Mouse (Mus musculus) midbrain, embryonic 14.5 days (tissue): Measurements from ENCODE around the gene Nr2f6. TPM values are rescaled to one million over a fixed set of nuclear protein-coding genes. Genes with fewer than 3 reads are reported as not detected.
"Not testable (repeated sequence)": the region's sequence is repeated elsewhere in the genome, so short reads cannot be mapped to it uniquely, and the experiment has no call there.

Experiments used
- ATAC-seq: fragments of 200-750 bp; cut with Nextera tagmentation; 2 replicates; pipeline ENCODE4 v1.8.0; 2017; ENCODE audit warnings: moderate number of reproducible peaks, moderate library complexity; ENCODE audit not compliant: low FRiP score, low TSS enrichment
- DNase-seq: peaks from one replicate; pipeline ENCODE4 v3.0.0-alpha.2; 2015
- H3K27ac ChIP-seq: fragments of 300-500 bp; sonication (generic); replicated peaks from 2 replicates; pipeline ENCODE4 v1.5.1; 2014; ENCODE audit warnings: mild to moderate bottlenecking, low read depth, low read length, moderate library complexity
- H3K27me3 ChIP-seq: fragments of 300-500 bp; sonication (generic); 2 replicates; pipeline ENCODE4 v1.6.1; 2014; ENCODE audit warnings: low read length, control low read depth, mixed read lengths; ENCODE audit not compliant: control insufficient read depth, insufficient read depth
- H3K36me3 ChIP-seq: fragments of 300-500 bp; sonication (generic); 2 replicates; pipeline ENCODE4 v1.6.1; 2014; ENCODE audit warnings: low read length, control low read depth; ENCODE audit not compliant: control insufficient read depth, insufficient read depth
- H3K4me1 ChIP-seq: fragments of 300-500 bp; sonication (generic); 2 replicates; pipeline ENCODE4 v1.6.1; 2014; ENCODE audit warnings: mild to moderate bottlenecking, antibody characterized with exemption, low read length, control low read depth; ENCODE audit not compliant: control insufficient read depth, insufficient read depth
- H3K4me2 ChIP-seq: fragments of 300-500 bp; sonication (generic); 2 replicates; pipeline ENCODE4 v1.6.1; 2014; ENCODE audit warnings: mild to moderate bottlenecking, low read length, moderate library complexity
- H3K4me3 ChIP-seq: fragments of 300-500 bp; sonication (generic); replicated peaks from 2 replicates; pipeline ENCODE4 v1.5.1; 2014; ENCODE audit warnings: low read depth, low read length
- H3K9ac ChIP-seq: fragments of 300-500 bp; sonication (generic); replicated peaks from 2 replicates; pipeline ENCODE4 v1.6.1; 2014; ENCODE audit warnings: mild to moderate bottlenecking, low read length, moderate library complexity
- H3K9me3 ChIP-seq: fragments of 300-500 bp; sonication (generic); 2 replicates; pipeline ENCODE4 v1.6.1; 2016; ENCODE audit warnings: low read length, control low read depth, mixed read lengths; ENCODE audit not compliant: control insufficient read depth
- WGBS: fragments of 180-500 bp; shearing (Covaris S2); extraction: QIAGEN DNeasy Blood & Tissue Kit; methylation state at CpG from one replicate; pipeline ENCODE4 v1.1.7; 2014; 5-methylcytosine and 5-hydroxymethylcytosine counted together
- polyA plus RNA-seq: library from polyadenylated mRNA; unstranded; fragments of >200 nt; fragmentation: Nextera tagmentation; extraction: Ambion mirVana; gene quantifications from 2 replicates; pipeline ENCODE4 v1.2.1, GENCODE M21; 2014

Nr2f6 gene
- polyA plus RNA-seq, 1 experiment from 2014 or later: 29.4 TPM

DNA sequence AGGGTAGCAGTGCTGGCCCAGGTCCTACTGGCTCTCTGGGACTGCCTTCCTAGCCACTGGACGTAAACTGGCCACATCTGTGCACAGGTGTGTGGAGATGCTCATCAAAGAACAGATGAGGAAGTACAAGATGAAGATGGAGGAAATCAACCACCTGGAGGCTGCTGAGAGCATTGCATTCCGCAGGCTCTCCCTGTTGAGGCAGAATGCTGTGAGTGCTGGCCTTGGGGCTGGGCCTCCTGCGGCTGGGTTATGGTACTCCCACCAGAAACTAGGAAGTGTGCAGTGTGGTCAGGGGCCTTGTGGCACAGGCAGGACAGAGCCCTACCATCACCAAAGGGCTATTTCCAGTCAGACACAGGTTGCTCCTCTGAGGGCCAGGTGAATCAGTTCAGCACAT is 23.7 kb downstream of the Nr2f6 start:
- Histone ChIP-seq H3K4me1 (no peaks in the 10 kb centered on the region), H3K27me3 (no peaks in the 10 kb centered on the region), H3K27ac (no peak overlapping the region), H3K4me3 (no peak overlapping the region), H3K9ac (no peak overlapping the region), H3K36me3 (peaks cover 84% of the 10 kb centered on the region), H3K9me3 (no peaks in the 10 kb centered on the region), H3K4me2 (no peak overlapping the region)
- ATAC-seq (no peak), DNase-seq (no peak)
- 86% methylated on average over 3 of the region's 3 CpGs for WGBS

DNA sequence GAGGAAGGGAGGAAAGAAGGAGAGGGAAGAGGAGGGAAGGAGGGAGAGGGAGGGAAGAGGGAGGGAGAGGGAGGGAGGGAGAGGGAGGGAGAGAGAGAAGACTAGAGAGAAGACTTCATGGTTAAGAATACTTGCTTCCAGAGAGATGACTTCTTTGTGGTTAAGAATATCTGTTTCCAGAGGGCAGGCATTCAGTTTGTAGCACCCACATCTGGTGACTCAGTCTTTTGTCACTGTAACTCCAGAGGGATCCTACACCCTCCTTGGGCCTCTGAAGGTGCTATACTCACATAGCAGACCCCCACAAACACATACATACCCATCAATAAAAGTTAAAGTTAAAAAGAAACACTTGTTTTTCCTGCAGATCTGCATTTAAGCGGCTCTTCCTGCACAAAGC is 30.2 kb downstream of the Nr2f6 start:
- DNase-seq: no peak

DNA sequence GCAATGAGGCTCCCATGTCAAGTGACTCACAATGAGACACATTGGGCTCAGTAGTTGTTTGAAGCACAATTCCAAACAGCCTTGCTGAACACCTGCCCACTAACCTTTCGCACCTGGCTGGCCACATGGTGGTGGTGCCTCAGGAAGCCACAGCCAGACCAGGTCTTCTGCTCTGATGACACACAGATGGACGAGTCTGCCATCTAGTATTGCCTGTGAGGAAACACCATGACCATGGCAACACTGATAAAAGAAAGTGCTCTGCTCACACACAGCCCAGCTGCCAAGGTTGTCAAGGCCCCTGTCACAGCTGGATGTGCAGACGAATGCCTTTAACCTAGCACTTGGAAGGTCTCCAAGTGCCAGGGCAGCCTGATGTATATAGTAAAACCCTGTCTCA is 30.6 kb downstream of the Nr2f6 start:
- H3K4me1 ChIP-seq: no peaks in the 10 kb centered on the region
- no peaks in the 10 kb centered on the region for H3K27me3 ChIP-seq
- no peak overlapping the region for H3K4me2 ChIP-seq
- peaks cover 97% of the 10 kb centered on the region for H3K36me3 ChIP-seq
- H3K4me3 ChIP-seq: no peak overlapping the region
- ATAC-seq: no peak
- no peak overlapping the region for H3K9ac ChIP-seq
- 80% methylated on average over 3 of the region's 3 CpGs for WGBS
- no peak overlapping the region for H3K27ac ChIP-seq
- no peak for DNase-seq
- H3K9me3 ChIP-seq: no peaks in the 10 kb centered on the region

More for the DNA sequence above, 30.2 kb downstream of the Nr2f6 start:
- Histone ChIP-seq H3K36me3 (peaks cover 97% of the 10 kb centered on the region), H3K4me2 (no peak overlapping the region), H3K27me3 (no peaks in the 10 kb centered on the region), H3K9me3 (no peaks in the 10 kb centered on the region), H3K4me3 (no peak overlapping the region), H3K9ac (no peak overlapping the region), H3K4me1 (no peaks in the 10 kb centered on the region), H3K27ac (no peak overlapping the region)
- WGBS: 88% methylated on average over 1 of the region's 1 CpGs
- ATAC-seq: no peak

DNA sequence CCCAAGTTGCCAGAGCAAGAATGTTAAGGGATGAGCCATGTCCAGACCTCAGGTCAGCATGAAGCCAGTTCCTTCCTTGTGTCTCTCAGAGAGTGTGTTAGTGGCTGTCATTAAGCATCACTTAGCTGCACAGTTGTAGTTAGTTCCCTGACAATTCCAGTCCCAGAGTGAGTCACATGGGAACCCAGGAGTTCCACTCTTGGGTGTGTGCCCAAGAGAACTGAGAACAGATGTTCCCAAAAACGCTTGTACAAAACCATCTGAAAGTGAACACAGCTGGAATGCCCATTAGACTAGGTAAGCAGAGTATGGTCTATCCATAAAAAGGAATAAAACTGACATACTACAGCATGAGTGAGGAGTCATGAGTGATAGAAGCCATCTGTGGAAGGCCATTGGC is 35.2 kb downstream of the Nr2f6 start:
- DNase-seq (no peak), ATAC-seq (no peak)
- 86% methylated on average over 1 of the region's 1 CpGs for WGBS
- Histone ChIP-seq H3K4me2 (no peak overlapping the region), H3K27me3 (no peaks in the 10 kb centered on the region), H3K9me3 (no peaks in the 10 kb centered on the region), H3K36me3 (peaks cover 93% of the 10 kb centered on the region), H3K4me1 (no peaks in the 10 kb centered on the region), H3K4me3 (no peak overlapping the region), H3K27ac (no peak overlapping the region), H3K9ac (no peak overlapping the region)

DNA sequence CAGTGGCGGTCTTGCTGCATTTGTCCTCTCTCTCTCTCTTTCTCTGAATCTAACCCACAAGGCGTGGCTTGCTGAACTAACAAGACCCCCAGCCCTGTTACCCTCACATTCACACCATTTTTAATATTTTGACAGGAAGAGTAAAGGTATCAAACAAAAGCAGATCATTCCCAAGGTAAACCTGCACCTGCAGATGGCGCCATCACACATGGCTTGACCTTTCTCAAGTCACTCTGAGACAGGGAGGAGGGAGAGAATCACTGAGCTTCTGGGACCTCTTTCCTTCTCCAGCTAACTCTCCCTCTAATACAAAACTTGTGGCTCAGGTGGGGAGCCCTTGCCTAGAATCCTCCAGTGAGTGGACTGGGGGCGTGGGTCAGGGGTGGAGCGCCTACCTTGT is 41.1 kb downstream of the Nr2f6 start:
- no peak overlapping the region for H3K27ac ChIP-seq
- WGBS: 81% methylated on average over 5 of the region's 5 CpGs
- H3K4me1 ChIP-seq: no peaks in the 10 kb centered on the region
- H3K36me3 ChIP-seq: peaks cover 74% of the 10 kb centered on the region
- H3K9ac ChIP-seq: no peak overlapping the region
- no peak overlapping the region for H3K4me3 ChIP-seq
- H3K4me2 ChIP-seq: no peak overlapping the region
- H3K9me3 ChIP-seq: no peaks in the 10 kb centered on the region
- no peak for ATAC-seq
- no peaks in the 10 kb centered on the region for H3K27me3 ChIP-seq
- peak; percentile 60 for DNase-seq

DNA sequence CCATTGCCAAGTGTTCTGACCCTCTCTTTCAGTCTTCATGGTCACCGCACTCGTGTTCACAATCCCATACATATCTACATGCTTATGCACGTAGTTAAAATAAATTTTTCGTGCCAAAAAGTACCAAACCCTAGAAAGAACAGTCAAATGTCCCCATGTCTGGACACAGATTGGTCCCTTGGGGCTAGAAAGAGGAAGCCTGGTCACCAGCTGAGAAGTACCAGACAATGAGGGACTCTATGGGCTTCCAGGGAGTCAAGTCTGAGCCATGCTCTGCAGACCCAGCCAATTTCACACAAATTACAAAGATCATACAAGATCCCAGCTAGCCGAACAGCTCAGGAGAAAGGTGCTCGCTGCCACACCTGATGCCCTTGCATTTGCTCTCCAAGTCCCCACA is 43.9 kb downstream of the Nr2f6 start:
- DNase-seq, H3K9ac ChIP-seq, ATAC-seq, H3K4me2 ChIP-seq, H3K27ac ChIP-seq, H3K4me1 ChIP-seq, H3K9me3 ChIP-seq, H3K27me3 ChIP-seq, H3K4me3 ChIP-seq: not testable (repeated sequence)
- peaks cover 64% of the 10 kb centered on the region for H3K36me3 ChIP-seq
- WGBS: 97% methylated on average over 6 of the region's 6 CpGs

DNA sequence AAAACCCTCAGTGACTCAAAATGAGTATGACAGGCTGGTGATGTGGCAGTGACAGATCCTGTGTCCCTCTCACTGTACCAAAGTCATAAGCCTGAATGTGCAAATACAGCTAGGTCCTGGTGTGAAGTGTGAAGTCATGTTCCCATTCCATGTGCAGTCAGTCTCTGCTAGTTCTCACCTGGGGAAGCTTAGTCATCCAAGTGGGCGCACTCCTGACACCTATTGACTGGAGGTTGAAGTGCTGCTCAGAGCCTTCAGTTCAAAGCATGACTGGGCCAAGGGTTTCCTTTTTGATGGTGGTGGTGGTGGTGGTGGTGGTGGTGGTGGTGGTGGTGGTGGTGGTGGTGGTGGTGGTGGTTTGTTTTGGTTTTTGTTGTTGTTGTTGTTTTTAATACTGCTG is 56.9 kb downstream of the Nr2f6 start:
- H3K9me3 ChIP-seq: no peaks in the 10 kb centered on the region
- H3K4me1 ChIP-seq: no peaks in the 10 kb centered on the region
- no peak overlapping the region for H3K27ac ChIP-seq
- H3K36me3 ChIP-seq: peaks cover 72% of the 10 kb centered on the region
- H3K27me3 ChIP-seq: no peaks in the 10 kb centered on the region
- ATAC-seq (no peak), DNase-seq (peak; percentile 20)
- no peak overlapping the region for H3K4me2 ChIP-seq
- H3K9ac ChIP-seq: no peak overlapping the region
- H3K4me3 ChIP-seq: no peak overlapping the region
- WGBS: 92% methylated on average over 1 of the region's 1 CpGs

Other genes with a start within 250 kb of the Nr2f6 start
- gene Myo9b, start 109.2 kb downstream of the Nr2f6 start, polyA plus RNA-seq: 15.5 and 16.8 TPM in 2 replicates
- 52.0 and 59.5 TPM in 2 replicates for gene Haus8, start 109.0 kb downstream of the Nr2f6 start, polyA plus RNA-seq
- gene Use1, start 15.1 kb downstream of the Nr2f6 start, polyA plus RNA-seq: 121 TPM in 2 replicates
- gene Ocel1, start 10.7 kb downstream of the Nr2f6 start, polyA plus RNA-seq: 4.2 and 4.3 TPM in 2 replicates
- gene Ushbp1, start 13.8 kb upstream of the Nr2f6 start, polyA plus RNA-seq: 3.5 and 5.7 TPM in 2 replicates
- gene Babam1, start 14.9 kb upstream of the Nr2f6 start, polyA plus RNA-seq: 78.3 and 88.4 TPM in 2 replicates
- 3.0 and 5.3 TPM in 2 replicates for gene Ankle1, start 24.1 kb upstream of the Nr2f6 start, polyA plus RNA-seq
- gene Abhd8, start 81.7 kb upstream of the Nr2f6 start, polyA plus RNA-seq: 119 and 133 TPM in 2 replicates
- gene Mrpl34, start 83.0 kb upstream of the Nr2f6 start, polyA plus RNA-seq: 199 and 222 TPM in 2 replicates
- 213 and 233 TPM in 2 replicates for gene Dda1, start 87.2 kb upstream of the Nr2f6 start, polyA plus RNA-seq
- gene Ano8, start 104.0 kb upstream of the Nr2f6 start, polyA plus RNA-seq: 7.7 and 9.4 TPM in 2 replicates
- gene Gtpbp3, start 106.1 kb upstream of the Nr2f6 start, polyA plus RNA-seq: 4.9 and 5.2 TPM in 2 replicates
- gene Plvap, start 129.8 kb upstream of the Nr2f6 start, polyA plus RNA-seq: 3.6 and 4.1 TPM in 2 replicates
- gene Ccdc194, start 143.8 kb upstream of the Nr2f6 start, polyA plus RNA-seq: not detected in 2 replicates
- gene Bst2, start 155.5 kb upstream of the Nr2f6 start, polyA plus RNA-seq: 0.86 and 7.9 TPM in 2 replicates
- gene Mvb12a, start 161.0 kb upstream of the Nr2f6 start, polyA plus RNA-seq: 54.6 and 61.5 TPM in 2 replicates
- gene Tmem221, start 176.9 kb upstream of the Nr2f6 start, polyA plus RNA-seq: not detected in 2 replicates
- gene Nxnl1, start 184.6 kb upstream of the Nr2f6 start, polyA plus RNA-seq: not detected in 2 replicates
- gene Slc27a1, start 186.9 kb upstream of the Nr2f6 start, polyA plus RNA-seq: 33.5 and 41.6 TPM in 2 replicates
- gene Pgls, start 210.2 kb upstream of the Nr2f6 start, polyA plus RNA-seq: 241 and 269 TPM in 2 replicates
- gene Fam129c, start 215.7 kb upstream of the Nr2f6 start, polyA plus RNA-seq: 6.3 and 8.5 TPM in 2 replicates
- 60.4 and 70.3 TPM in 2 replicates for gene Colgalt1, start 229.0 kb upstream of the Nr2f6 start, polyA plus RNA-seq